Mouse (Mus musculus): ENCODE data around the gene Pik3c2g. TPM values are rescaled to one million over a fixed set of nuclear protein-coding genes. Genes with fewer than 3 reads are reported as not detected.

The Pik3c2g gene
- polyA plus RNA-seq, 1 experiment from 2014 or later: 0.36 TPM

DNA sequence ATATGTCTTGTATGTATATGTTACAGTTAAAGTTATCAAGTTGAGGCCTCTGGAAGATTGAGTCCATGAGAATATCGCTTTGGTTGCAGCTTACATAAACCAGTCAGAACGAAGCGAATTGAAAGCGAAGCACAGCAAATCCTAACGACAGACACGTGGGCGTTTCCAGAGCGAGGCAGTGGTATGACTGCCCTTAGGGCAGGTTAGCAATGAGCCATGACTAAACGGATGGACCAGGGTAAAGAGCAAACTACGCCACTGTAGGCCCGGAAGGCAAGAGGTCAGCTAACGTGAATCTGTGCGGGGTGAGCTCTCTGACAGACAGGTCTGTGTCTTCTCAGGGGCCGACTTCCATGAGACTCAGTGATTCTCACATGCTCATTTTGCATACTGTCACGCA is 1.4 kb downstream of the Pik3c2g start:
- H3K4me1 ChIP-seq (replicated peaks; ENCODE audit: control insufficient read depth, insufficient read depth, low read length): 0 out of 2 replicates have a peak, but pooled peaks cover 1% of the 10 kb centered on the region
- no peak overlapping the region for H3K4me3 ChIP-seq (ENCODE audit: low read depth, low read length)
- 50% methylated on average over 15 of the region's 15 CpGs for WGBS
- H3K27ac ChIP-seq (ENCODE audit: low read depth, low read length): no peak overlapping the region
- no peak for ATAC-seq (replicated peaks; ENCODE audit: low FRiP score)
- no peak overlapping the region for H3K9ac ChIP-seq (ENCODE audit: low read length)
- no peak overlapping the region for H3K4me2 ChIP-seq (ENCODE audit: low read depth, low read length, severe bottlenecking)
- H3K9me3 ChIP-seq (ENCODE audit: control insufficient read depth, low read length): no peaks in the 10 kb centered on the region
- DNase-seq (ENCODE audit: low spot score): no peak
- H3K27me3 ChIP-seq (ENCODE audit: control insufficient read depth, insufficient read depth, low read length): no peaks in the 10 kb centered on the region
- no peaks in the 10 kb centered on the region for H3K36me3 ChIP-seq (ENCODE audit: control insufficient read depth, insufficient read depth, low read length)

DNA sequence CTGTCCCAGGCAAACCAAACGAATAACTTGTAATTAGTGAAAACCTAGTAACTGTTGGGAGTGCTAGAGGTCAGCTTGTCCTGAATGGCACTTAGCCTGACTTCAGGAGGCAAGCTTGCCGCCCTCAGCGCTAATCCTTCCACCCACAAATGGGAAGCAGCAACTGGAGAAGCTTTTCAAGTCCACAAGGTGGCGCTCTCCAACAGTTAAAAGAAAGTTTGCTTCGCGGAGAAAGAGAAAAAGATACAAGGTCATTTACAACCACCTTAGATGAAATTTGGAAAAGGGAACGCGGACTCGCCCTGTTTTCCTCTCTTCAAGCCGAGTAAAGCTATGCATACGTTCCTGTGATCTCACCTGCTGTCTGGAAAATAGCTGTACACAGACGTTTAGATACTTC is 2.3 kb downstream of the Pik3c2g start:
- DNase-seq (ENCODE audit: low spot score) (peak; percentile 66), ATAC-seq (replicated peaks; ENCODE audit: low FRiP score) (peak; percentile 74; the same call in 1 of the 2 replicates)
- no peak overlapping the region for H3K27ac ChIP-seq (ENCODE audit: low read depth, low read length)
- H3K9ac ChIP-seq (ENCODE audit: low read length): no peak overlapping the region
- no peaks in the 10 kb centered on the region for H3K36me3 ChIP-seq (ENCODE audit: control insufficient read depth, insufficient read depth, low read length)
- no peaks in the 10 kb centered on the region for H3K9me3 ChIP-seq (ENCODE audit: control insufficient read depth, low read length)
- no peak overlapping the region for H3K4me3 ChIP-seq (ENCODE audit: low read depth, low read length)
- 18% methylated on average over 12 of the region's 12 CpGs for WGBS
- H3K4me2 ChIP-seq (ENCODE audit: low read depth, low read length, severe bottlenecking): no peak overlapping the region
- H3K4me1 ChIP-seq (replicated peaks; ENCODE audit: control insufficient read depth, insufficient read depth, low read length): 0 out of 2 replicates have a peak, but pooled peaks cover 1% of the 10 kb centered on the region
- no peaks in the 10 kb centered on the region for H3K27me3 ChIP-seq (ENCODE audit: control insufficient read depth, insufficient read depth, low read length)

DNA sequence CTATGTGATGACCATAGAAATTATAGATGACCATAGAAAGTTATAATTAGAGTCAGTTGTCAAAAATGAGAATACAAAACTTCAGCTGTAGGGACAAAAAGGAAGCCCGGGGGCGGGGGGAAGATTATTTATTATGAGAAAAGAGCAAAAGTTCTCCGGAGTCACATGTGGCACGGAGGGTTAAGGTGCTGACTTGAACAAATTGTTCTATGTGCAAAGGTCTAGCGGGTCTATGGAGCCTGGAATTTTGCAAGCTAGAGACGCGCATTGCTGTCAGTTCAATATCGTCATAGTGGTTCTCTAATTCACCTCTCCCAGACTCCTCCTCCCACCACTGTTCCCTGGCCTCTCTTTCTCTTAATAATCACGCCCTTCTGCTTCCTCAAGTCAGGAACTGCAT is 2.8 kb downstream of the Pik3c2g start:
- no peak for ATAC-seq (replicated peaks; ENCODE audit: low FRiP score)
- WGBS: 75% methylated on average over 9 of the region's 9 CpGs

DNA sequence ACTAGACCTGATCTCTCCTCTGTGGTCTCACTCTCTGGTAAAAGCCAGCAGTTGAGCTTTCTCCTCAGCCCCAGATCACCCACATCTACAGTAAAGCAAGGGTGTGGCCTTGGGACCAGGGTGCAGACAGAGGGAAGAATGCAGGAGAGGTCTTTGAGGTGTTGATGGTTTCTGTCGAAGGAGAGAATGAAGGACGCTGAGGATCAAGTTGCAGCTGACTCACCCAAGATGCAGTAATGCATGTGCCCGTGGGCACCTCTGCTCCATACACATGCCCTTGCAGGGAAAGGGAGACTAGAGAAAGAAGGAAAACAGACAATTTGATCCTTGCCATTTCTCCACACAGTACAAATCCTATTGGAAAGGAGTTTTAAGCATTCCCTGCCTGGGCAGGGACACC is 5.1 kb downstream of the Pik3c2g start:
- no peak for DNase-seq (ENCODE audit: low spot score)
- no peaks in the 10 kb centered on the region for H3K27me3 ChIP-seq (ENCODE audit: control insufficient read depth, insufficient read depth, low read length)
- no peak overlapping the region for H3K27ac ChIP-seq (ENCODE audit: low read depth, low read length)
- H3K4me3 ChIP-seq (ENCODE audit: low read depth, low read length): no peak overlapping the region
- H3K9ac ChIP-seq (ENCODE audit: low read length): no peak overlapping the region
- no peaks in the 10 kb centered on the region for H3K9me3 ChIP-seq (ENCODE audit: control insufficient read depth, low read length)
- ATAC-seq (replicated peaks; ENCODE audit: low FRiP score): no peak
- 67% methylated on average over 3 of the region's 3 CpGs for WGBS
- 0 out of 2 replicates have a peak, but pooled peaks cover 1% of the 10 kb centered on the region for H3K4me1 ChIP-seq (replicated peaks; ENCODE audit: control insufficient read depth, insufficient read depth, low read length)
- H3K4me2 ChIP-seq (ENCODE audit: low read depth, low read length, severe bottlenecking): no peak overlapping the region
- H3K36me3 ChIP-seq (ENCODE audit: control insufficient read depth, insufficient read depth, low read length): no peaks in the 10 kb centered on the region

More for the DNA sequence above, 2.8 kb downstream of the Pik3c2g start:
- H3K4me2 ChIP-seq (ENCODE audit: low read depth, low read length, severe bottlenecking): no peak overlapping the region
- no peak overlapping the region for H3K9ac ChIP-seq (ENCODE audit: low read length)
- DNase-seq (ENCODE audit: low spot score): no peak
- no peak overlapping the region for H3K27ac ChIP-seq (ENCODE audit: low read depth, low read length)
- H3K4me1 ChIP-seq (replicated peaks; ENCODE audit: control insufficient read depth, insufficient read depth, low read length): 0 out of 2 replicates have a peak, but pooled peaks cover 1% of the 10 kb centered on the region
- no peaks in the 10 kb centered on the region for H3K27me3 ChIP-seq (ENCODE audit: control insufficient read depth, insufficient read depth, low read length)
- H3K4me3 ChIP-seq (ENCODE audit: low read depth, low read length): no peak overlapping the region
- no peaks in the 10 kb centered on the region for H3K36me3 ChIP-seq (ENCODE audit: control insufficient read depth, insufficient read depth, low read length)
- no peaks in the 10 kb centered on the region for H3K9me3 ChIP-seq (ENCODE audit: control insufficient read depth, low read length)

DNA sequence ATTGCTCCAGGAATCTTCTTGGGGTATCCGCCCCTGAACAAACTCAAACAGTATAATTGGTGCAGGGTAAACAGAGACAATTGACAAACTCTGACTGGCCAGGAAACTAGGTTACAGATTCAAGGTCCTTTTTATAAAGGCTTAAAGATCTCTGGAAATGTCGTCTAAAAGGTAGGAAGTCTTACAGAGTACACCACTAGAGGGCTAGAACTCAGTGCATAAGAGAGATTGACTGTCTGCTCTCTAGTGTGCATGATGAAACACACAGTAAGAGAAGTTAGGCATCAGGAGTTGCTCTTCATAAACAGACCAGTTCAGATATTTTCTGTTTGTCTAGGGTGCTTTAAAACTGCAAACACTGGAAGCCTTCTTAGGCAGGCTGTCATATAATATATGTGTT is 9.4 kb downstream of the Pik3c2g start:
- Histone ChIP-seq H3K36me3 (ENCODE audit: control insufficient read depth, insufficient read depth, low read length) (no peaks in the 10 kb centered on the region), H3K4me2 (ENCODE audit: low read depth, low read length, severe bottlenecking) (no peak overlapping the region), H3K4me1 (replicated peaks; ENCODE audit: control insufficient read depth, insufficient read depth, low read length) (0 out of 2 replicates have a peak, but pooled peaks cover 1% of the 10 kb centered on the region), H3K9ac (ENCODE audit: low read length) (no peak overlapping the region), H3K9me3 (ENCODE audit: control insufficient read depth, low read length) (no peaks in the 10 kb centered on the region), H3K27me3 (ENCODE audit: control insufficient read depth, insufficient read depth, low read length) (no peaks in the 10 kb centered on the region), H3K4me3 (ENCODE audit: low read depth, low read length) (no peak overlapping the region), H3K27ac (ENCODE audit: low read depth, low read length) (no peak overlapping the region)
- ATAC-seq (replicated peaks; ENCODE audit: low FRiP score): no peak
- WGBS: 47% methylated on average over 2 of the region's 2 CpGs
- DNase-seq (ENCODE audit: low spot score): no peak

DNA sequence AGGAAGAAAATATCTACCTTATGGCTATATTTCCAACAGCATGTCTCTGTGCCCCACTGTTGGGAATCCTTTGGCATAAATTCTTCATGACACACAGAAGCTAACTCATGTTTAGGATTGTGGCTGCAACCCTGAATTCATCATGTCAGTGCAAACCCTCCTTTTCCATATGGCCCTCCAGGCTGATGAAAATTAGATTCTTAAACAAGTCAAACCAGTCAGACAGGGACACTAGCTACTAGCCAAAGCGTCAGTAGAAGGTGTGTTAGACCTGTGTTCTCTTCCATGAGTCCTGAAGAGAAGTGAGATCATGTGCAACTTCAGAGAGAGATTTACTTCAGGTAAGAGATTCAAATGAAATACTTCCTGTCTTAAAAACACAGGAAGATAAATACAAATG is 12.2 kb downstream of the Pik3c2g start:
- Histone ChIP-seq H3K36me3 (ENCODE audit: control insufficient read depth, insufficient read depth, low read length) (no peaks in the 10 kb centered on the region), H3K4me2 (ENCODE audit: low read depth, low read length, severe bottlenecking) (no peak overlapping the region), H3K9me3 (ENCODE audit: control insufficient read depth, low read length) (no peaks in the 10 kb centered on the region), H3K27me3 (ENCODE audit: control insufficient read depth, insufficient read depth, low read length) (no peaks in the 10 kb centered on the region), H3K27ac (ENCODE audit: low read depth, low read length) (no peak overlapping the region), H3K4me1 (replicated peaks; ENCODE audit: control insufficient read depth, insufficient read depth, low read length) (no peaks in the 10 kb centered on the region), H3K4me3 (ENCODE audit: low read depth, low read length) (no peak overlapping the region), H3K9ac (ENCODE audit: low read length) (no peak overlapping the region)
- WGBS: 84% methylated on average over 1 of the region's 1 CpGs
- no peak for DNase-seq (ENCODE audit: low spot score)
- no peak for ATAC-seq (replicated peaks; ENCODE audit: low FRiP score)

DNA sequence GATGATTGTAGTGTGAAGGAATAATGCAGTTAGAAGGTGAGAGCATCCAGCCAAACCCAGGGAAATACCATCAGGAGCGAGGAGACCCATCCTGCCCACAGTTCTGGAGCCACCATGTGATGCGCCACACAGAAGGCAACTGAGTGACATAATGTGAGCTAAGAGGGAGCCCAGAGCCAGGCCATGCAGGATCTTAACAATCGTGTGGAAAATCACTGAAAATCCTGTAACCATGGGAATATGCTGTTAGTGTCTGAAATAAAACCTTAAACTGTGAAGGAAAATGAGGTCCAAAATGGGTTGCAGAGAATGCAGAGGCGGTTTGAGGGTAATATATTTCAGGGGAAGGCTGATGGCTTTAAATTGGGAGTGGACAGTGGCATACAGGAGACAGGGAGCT is 31.8 kb downstream of the Pik3c2g start:
- no peaks in the 10 kb centered on the region for H3K36me3 ChIP-seq (ENCODE audit: control insufficient read depth, insufficient read depth, low read length)
- no peak overlapping the region for H3K9ac ChIP-seq (ENCODE audit: low read length)
- ATAC-seq (replicated peaks; ENCODE audit: low FRiP score) (no peak), DNase-seq (ENCODE audit: low spot score) (no peak)
- no peaks in the 10 kb centered on the region for H3K27me3 ChIP-seq (ENCODE audit: control insufficient read depth, insufficient read depth, low read length)
- WGBS: 92% methylated on average over 4 of the region's 4 CpGs
- no peak overlapping the region for H3K4me2 ChIP-seq (ENCODE audit: low read depth, low read length, severe bottlenecking)
- no peaks in the 10 kb centered on the region for H3K4me1 ChIP-seq (replicated peaks; ENCODE audit: control insufficient read depth, insufficient read depth, low read length)
- no peak overlapping the region for H3K27ac ChIP-seq (ENCODE audit: low read depth, low read length)
- no peak overlapping the region for H3K4me3 ChIP-seq (ENCODE audit: low read depth, low read length)
- no peaks in the 10 kb centered on the region for H3K9me3 ChIP-seq (ENCODE audit: control insufficient read depth, low read length)

DNA sequence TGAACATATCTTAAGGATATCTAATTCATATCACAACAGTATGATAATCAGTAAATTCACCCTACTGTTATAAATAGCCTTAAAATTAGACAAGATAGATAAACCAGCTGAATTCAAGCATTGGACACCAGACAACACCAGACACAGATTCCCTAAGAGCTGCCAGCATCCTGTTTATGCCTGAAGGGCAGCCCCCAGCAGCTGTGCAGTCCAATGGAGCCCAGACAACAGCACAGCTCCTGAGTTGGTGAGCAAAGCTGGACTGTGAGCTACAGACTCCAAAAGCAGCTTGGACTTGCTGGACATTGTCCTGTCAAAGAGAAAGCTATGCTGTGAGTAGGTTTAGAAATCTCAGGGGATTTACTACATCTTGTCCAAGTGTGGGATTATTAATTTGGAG is 37.7 kb downstream of the Pik3c2g start:
- H3K27me3 ChIP-seq (ENCODE audit: control insufficient read depth, insufficient read depth, low read length): no peaks in the 10 kb centered on the region
- ATAC-seq (replicated peaks; ENCODE audit: low FRiP score) (no peak), DNase-seq (ENCODE audit: low spot score) (no peak)
- H3K9ac ChIP-seq (ENCODE audit: low read length): no peak overlapping the region
- H3K27ac ChIP-seq (ENCODE audit: low read depth, low read length): no peak overlapping the region
- H3K4me3 ChIP-seq (ENCODE audit: low read depth, low read length): no peak overlapping the region
- no peak overlapping the region for H3K4me2 ChIP-seq (ENCODE audit: low read depth, low read length, severe bottlenecking)
- H3K4me1 ChIP-seq (replicated peaks; ENCODE audit: control insufficient read depth, insufficient read depth, low read length): no peaks in the 10 kb centered on the region
- no peaks in the 10 kb centered on the region for H3K9me3 ChIP-seq (ENCODE audit: control insufficient read depth, low read length)
- no peaks in the 10 kb centered on the region for H3K36me3 ChIP-seq (ENCODE audit: control insufficient read depth, insufficient read depth, low read length)

DNA sequence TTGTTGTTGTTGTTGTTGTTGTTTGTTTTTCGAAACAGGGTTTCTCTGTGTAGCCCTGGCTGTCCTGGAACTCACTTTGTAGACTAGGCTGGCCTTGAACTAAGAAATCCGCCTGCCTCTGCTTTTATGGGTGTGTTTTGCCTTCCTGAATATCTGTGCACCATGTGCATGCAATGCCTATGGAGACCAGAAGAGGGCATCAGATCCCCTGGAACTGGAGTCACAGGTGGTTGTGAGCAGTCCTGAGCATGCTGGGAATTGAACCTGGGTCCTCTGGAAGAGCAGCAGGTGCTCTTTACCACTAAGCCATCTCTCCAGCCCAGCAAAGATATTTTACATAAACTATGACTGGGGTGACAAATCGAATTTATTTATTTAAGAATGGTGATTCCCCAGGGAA is 47.5 kb downstream of the Pik3c2g start:
- no peak overlapping the region for H3K9ac ChIP-seq (ENCODE audit: low read length)
- ATAC-seq (replicated peaks; ENCODE audit: low FRiP score) (no peak), DNase-seq (ENCODE audit: low spot score) (no peak)
- H3K4me2 ChIP-seq (ENCODE audit: low read depth, low read length, severe bottlenecking): no peak overlapping the region
- H3K27me3 ChIP-seq (ENCODE audit: control insufficient read depth, insufficient read depth, low read length): no peaks in the 10 kb centered on the region
- no peaks in the 10 kb centered on the region for H3K9me3 ChIP-seq (ENCODE audit: control insufficient read depth, low read length)
- no peaks in the 10 kb centered on the region for H3K4me1 ChIP-seq (replicated peaks; ENCODE audit: control insufficient read depth, insufficient read depth, low read length)
- 88% methylated on average over 3 of the region's 3 CpGs for WGBS
- no peak overlapping the region for H3K4me3 ChIP-seq (ENCODE audit: low read depth, low read length)
- no peak overlapping the region for H3K27ac ChIP-seq (ENCODE audit: low read depth, low read length)
- H3K36me3 ChIP-seq (ENCODE audit: control insufficient read depth, insufficient read depth, low read length): no peaks in the 10 kb centered on the region

Data from forebrain, embryonic 11.5 days (tissue).